Mouse (Mus musculus) thymus, postnatal 4 days (tissue): ENCODE results near the gene Raet1d.
"Not testable (repeated sequence)": the region's sequence is repeated elsewhere in the genome, so short reads cannot be mapped to it uniquely, and the experiment has no call there.

Experiments
- DNase-seq: peaks from one replicate; pipeline ENCODE4 v3.0.0; 2021

Gene Raet1d

DNA sequence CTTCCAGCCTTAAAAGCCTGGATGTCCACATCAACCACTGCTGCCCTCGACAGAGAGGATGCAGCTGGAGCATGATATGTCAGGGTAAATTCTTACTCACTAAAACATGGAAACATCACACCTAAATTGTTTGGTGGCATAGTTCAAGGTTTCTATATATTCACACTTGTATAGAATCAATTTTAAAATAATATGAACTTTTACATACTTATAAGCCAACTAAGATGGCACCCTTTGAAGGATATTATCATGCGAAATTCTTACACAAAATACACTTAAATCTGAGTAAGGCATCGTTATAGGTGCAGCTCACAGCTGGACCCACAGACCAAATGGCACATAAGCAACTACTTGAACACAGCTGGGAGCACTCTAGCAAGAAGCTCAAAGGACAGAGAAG lies at the start of gene Raet1d:
Gene Raet1d, plus strand, starts transcription at position 301 of the 400 bp plus-strand sequence.
- not testable (repeated sequence) for DNase-seq

DNA sequence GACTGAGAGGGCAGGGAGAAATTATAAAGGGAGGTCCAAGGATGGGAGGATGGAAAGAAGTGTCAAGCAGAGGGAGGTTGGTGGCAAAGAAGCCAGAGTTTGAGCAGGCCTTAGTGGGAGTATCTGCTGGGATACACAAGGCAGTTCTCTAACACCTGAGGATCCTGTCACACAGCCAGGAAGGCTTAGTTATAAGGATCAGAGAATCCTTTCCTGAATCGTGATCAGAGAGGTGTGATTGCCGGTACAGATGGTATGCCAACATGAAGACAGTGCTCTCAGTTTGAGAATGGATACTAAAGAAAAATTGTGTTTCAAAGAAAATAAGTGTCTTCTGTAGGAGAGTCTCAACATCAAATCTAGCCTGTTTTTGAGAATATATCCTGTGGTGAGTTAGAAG lies 37.5 kb upstream of the Raet1d start:
- no peak for DNase-seq

DNA sequence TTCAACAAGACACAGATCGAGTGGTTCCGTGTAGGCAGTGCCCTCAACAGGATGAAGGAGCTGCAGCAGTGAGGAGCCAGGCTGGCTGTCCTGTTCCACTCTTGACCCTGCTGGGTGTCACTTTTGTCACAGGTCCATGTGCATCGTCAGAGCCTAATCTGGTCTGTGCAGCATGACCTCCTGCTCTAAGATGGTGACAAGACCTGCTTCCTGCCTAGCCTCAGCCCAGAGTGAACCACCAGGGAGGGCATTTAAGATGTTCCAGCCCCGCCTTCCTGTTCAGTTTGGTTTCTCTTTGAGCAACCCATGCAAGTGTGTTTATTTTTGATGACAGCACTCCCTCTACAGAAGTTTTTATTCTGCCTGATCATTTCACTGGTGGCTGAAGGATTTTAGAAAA lies 14.6 kb upstream of the Raet1d start:
- not testable (repeated sequence) for DNase-seq

GRCm38 (mm10) chr10:22353548-22354195 lies 6.7 kb upstream of the Raet1d start:
- DNase-seq: not testable (repeated sequence)

DNA sequence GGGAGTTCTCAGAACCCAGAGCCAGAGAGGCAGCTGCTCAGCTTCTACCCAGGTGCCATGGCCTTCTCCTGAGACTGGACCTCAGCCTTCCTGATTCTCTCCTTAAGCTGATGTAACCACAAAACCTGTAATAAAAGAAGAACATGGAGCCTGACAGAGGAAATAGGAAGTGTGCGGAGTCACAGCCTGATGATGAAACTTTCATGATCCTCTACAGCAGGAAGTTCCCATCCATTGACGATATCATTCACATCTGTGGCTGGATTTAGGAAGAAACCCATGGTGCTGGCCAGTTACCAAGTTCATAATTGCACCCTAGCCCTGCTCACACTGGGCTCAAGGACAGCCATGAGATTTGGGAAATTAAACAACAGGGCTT lies 6.2 kb upstream of the Raet1d start:
- not testable (repeated sequence) for DNase-seq

GRCm38 (mm10) chr10:22357373-22357772 lies 3.0 kb upstream of the Raet1d start:
- DNase-seq: not testable (repeated sequence)

- DNase-seq: not testable (repeated sequence)
These were observed 605 bp downstream of the Raet1d start for GRCm38 (mm10) chr10:22360957-22361356.

DNA sequence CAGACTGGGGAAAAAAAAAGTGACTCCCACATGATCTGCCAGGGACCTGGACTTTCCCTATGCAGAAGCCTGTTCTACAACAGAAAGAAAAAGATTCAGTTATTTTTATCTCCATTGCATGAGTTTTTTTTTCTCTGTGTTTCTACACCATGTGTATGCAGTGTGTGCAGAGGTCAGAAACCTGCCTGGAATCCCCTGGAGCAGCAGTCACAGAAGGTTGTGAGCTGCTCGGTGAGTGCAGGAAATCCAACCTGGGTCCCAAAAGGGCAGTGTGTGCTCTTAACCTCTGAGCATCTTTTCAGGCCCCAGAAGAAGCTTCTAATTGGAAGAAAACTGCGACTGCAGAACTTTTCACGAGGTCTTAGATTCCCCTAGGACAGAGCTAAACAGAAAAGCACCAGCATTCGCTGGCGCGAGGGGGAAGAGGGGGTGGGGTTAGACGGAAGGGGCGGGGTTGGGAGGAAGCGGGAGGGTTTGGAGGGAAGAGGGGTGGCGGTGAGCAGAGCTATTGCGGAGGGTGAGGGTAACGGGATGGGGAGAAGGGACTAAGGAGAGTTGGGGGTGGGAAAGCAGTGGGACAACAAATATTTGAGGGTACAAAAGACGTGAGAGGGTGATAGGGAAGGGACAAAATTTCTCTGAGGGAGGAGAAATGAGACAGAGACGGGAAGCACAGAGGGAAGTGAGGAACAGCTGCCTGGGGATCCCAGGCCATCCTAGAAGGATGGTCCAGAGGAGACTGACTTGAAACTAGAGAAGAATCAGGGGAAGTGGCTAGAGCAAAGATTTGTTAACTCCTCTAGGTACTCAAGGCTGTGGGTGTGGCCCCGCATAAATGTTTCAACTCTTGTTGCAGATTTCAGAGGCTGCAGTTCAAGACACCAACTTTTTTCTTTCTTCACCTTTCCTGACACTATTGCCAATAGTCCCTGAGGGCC lies 1.3 kb downstream of the Raet1d start:
- peak; percentile 11 for DNase-seq

GRCm38 (mm10) chr10:22362466-22362865 lies 2.1 kb downstream of the Raet1d start:
- DNase-seq: not testable (repeated sequence)

- not testable (repeated sequence) for DNase-seq
These were observed 4.6 kb downstream of the Raet1d start for GRCm38 (mm10) chr10:22364915-22365314.

DNA sequence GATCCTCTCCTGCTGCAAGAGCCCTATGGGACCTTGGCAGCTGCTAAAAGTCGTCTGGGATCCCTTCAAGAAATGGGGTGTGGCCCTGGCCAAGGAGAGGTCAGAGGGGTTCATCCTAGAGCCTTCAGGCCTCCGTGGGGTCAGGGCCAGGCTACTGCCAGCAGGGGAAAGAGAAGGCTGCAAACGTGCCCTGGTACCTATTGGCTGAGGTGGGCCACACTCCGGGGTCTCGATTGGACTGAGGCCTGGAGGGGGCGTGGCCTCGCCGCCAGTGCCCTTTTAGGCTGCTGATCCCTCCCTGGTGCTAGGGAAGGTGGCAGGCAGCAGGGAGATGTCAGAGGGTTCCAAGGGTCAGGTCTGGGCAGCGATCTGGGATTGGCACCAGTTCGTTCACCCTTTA lies 20.9 kb downstream of the Raet1d start:
- DNase-seq: not testable (repeated sequence)

- not testable (repeated sequence) for DNase-seq
These were observed 29.8 kb downstream of the Raet1d start for GRCm38 (mm10) chr10:22390146-22390545.

- DNase-seq: not testable (repeated sequence)
These were observed 31.3 kb downstream of the Raet1d start for GRCm38 (mm10) chr10:22391616-22392015.

GRCm38 (mm10) chr10:22393028-22393824 lies 32.9 kb downstream of the Raet1d start:
- not testable (repeated sequence) for DNase-seq

DNA sequence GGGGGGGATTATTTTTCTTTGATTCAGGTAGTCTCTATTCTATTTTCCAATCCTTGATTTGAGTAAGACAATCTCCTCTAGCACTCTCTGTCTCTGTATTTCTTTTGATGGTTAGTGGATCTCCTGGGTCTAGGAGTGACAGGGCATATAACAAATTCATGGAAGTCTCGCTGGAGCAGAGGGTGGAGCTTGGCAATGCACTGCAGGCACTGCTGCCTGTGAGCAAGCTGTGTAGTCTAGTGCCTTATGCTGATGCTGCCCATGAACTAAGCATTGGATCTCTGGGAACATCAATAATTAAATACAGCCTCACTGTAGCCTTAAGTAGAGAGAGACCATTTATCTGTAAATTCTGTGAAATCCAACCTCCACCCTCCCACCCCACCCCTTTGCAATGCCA lies 36.3 kb downstream of the Raet1d start:
- DNase-seq: not testable (repeated sequence)

DNA sequence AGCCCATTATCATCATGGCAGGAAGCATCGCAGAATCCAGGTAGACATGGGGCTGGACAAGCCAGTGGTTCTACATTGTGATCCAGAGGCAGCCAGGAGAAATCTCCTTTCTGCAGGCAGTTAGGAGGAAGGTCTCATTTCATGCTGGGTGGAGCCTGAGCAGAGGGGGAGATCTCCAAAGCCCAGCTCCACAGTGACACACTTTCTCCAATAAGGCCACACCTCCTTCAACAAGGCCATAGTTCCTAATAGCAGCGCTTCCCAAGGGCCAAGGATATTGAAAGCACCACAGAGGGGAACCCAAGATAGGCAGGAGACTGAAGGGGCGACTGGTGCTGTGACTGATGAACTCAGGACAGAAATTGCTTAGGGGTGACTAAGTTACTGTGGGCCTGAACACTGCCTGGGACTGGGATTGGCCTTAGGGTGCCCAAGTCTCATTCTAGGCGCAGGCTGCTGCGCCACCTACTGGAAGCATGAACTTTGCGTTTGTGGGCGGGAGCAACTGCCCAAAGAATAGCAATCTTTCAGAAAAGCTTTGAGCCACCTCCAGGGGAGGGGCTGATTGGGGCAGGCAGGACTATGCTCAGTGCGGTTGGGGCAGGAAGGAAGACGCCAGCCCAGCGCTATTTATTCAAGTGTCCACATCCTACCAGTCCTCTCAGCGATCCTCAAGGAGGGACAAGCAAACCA lies 42.0 kb downstream of the Raet1d start:
- peak; percentile 65 for DNase-seq

DNA sequence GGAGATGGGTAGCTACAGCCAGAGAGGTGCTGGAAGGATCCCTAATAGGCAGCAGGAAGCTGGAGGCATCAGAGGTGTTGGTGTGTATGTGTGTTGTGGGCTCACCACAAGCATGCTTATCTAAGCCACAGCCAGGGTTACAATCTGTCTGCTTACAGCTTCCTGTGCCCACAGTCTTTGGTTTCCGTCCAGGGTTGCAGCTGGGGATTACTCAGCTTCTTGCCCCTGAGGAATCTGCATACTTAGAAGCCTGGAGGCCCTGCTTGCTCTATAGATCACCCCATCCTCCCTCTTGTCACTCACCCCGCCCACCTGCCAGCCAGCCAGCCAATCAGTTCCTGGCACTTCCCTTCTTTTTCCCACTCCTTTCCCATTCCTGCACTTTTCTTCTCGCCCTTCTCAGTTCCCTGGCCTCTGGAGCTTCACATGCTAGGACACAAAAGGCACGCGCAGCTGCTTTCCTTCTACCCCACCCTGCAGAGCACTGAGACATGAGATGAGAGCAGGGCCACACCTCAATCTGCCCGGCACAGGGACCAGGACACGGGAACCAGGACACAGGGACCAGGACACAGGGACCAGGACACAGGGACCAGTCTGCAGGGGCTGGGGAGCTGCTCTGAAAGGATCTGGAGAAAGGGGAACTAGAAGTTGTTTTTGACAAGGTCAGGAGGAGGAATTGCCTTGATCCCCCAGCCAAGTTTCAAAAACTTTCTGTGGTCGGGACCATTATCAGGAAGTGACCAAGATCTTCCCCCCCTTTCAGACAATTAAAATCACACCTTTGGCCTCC lies 53.5 kb downstream of the Raet1d start:
- peak; percentile 11 for DNase-seq
